Mouse (Mus musculus) embryo, embryonic 11 days (tissue): ENCODE measurements at regions not wholly inside any gene's neighbourhood (a gene's known extent, or its start where the extent isn't known, plus 50 kb on each side); places are given as distances from the start of the nearest gene placed in this dataset.

Experiments used
- DNase-seq: peaks from one replicate; pipeline ENCODE4 v3.0.0-alpha.2; 2015

GRCm38 (mm10) chr14:94691176-94691575 is 800.7 kb upstream of the Pcdh9 start:
- DNase-seq, result no peak

GRCm38 (mm10) chr14:94677716-94678115 is 787.2 kb upstream of the Pcdh9 start:
- no peak for DNase-seq

- no peak for DNase-seq
Measured at GRCm38 (mm10) chr14:94653625-94654024, 763.1 kb upstream of the Pcdh9 start.

GRCm38 (mm10) chr14:94615006-94615405 is 724.5 kb upstream of the Pcdh9 start:
- peak; percentile 1 for DNase-seq
